Mouse (Mus musculus) embryonic facial prominence, embryonic 14.5 days (tissue): ENCODE results near the gene Gm20708. TPM values are rescaled to one million over a fixed set of nuclear protein-coding genes. Genes with fewer than 3 reads are reported as not detected.
A peak's percentile ranks its signal among the peaks of the same experiment; 100 is the strongest.

Experiments
- ATAC-seq: fragments of 200-750 bp; cut with Nextera tagmentation; 2 replicates; pipeline ENCODE4 v1.8.0; 2017; ENCODE audit warnings: low read depth, moderate number of reproducible peaks, moderate TSS enrichment
- DNase-seq: peaks from one replicate; pipeline ENCODE4 v3.0.0-alpha.2; 2015; ENCODE audit warnings: low spot score
- H3K27ac ChIP-seq: fragments of 300-500 bp; sonication (generic); replicated peaks from 2 replicates; pipeline ENCODE4 v1.5.1; 2014; ENCODE audit warnings: low read depth, mild to moderate bottlenecking, low read length, moderate library complexity
- H3K27me3 ChIP-seq: fragments of 300-500 bp; sonication (generic); replicated peaks from 2 replicates; pipeline ENCODE4 v1.6.1; 2014; ENCODE audit warnings: low read length; ENCODE audit not compliant: control insufficient read depth, insufficient read depth
- H3K36me3 ChIP-seq: fragments of 300-500 bp; sonication (generic); 2 replicates; pipeline ENCODE4 v1.6.1; 2014; ENCODE audit warnings: low read length, mixed read lengths; ENCODE audit not compliant: control insufficient read depth, insufficient read depth
- H3K4me1 ChIP-seq: fragments of 300-500 bp; sonication (generic); 2 replicates; pipeline ENCODE4 v1.6.1; 2014; ENCODE audit warnings: antibody characterized with exemption, low read length; ENCODE audit not compliant: control insufficient read depth, insufficient read depth
- H3K4me2 ChIP-seq: fragments of 300-500 bp; sonication (generic); 2 replicates; pipeline ENCODE4 v1.6.1; 2014; ENCODE audit warnings: low read depth, mild to moderate bottlenecking, low read length, moderate library complexity, mixed read lengths
- H3K4me3 ChIP-seq: fragments of 300-500 bp; sonication (generic); 2 replicates; pipeline ENCODE4 v1.5.1; 2014; ENCODE audit warnings: low read depth, mild to moderate bottlenecking, low read length
- H3K9ac ChIP-seq: fragments of 300-500 bp; sonication (generic); 2 replicates; pipeline ENCODE4 v1.6.1; 2014; ENCODE audit warnings: low read depth, mild to moderate bottlenecking, low read length, moderate library complexity, mixed read lengths
- H3K9me3 ChIP-seq: fragments of 300-500 bp; sonication (generic); 2 replicates; pipeline ENCODE4 v1.6.1; 2016; ENCODE audit warnings: low read length; ENCODE audit not compliant: control insufficient read depth
- WGBS: fragments of 180-500 bp; shearing (Covaris S2); extraction: QIAGEN DNeasy Blood & Tissue Kit; methylation state at CpG from one replicate; pipeline ENCODE4 v1.1.7; 2014; 5-methylcytosine and 5-hydroxymethylcytosine counted together
- polyA plus RNA-seq: library from polyadenylated mRNA; unstranded; fragments of >200 nt; fragmentation: Nextera tagmentation; extraction: Ambion mirVana; gene quantifications from 2 replicates; pipeline ENCODE4 v1.2.1, GENCODE M21; 2014

The Gm20708 gene
- polyA plus RNA-seq, 1 experiment from 2014 or later = 0.86 TPM

- Histone ChIP-seq H3K4me1 (peaks cover 4% of the 10 kb centered on the region; the same call in 1 of the 2 replicates), H3K4me2 (peak within 1 kb of the TSS; percentile 99), H3K9ac (peak within 1 kb of the TSS; percentile 84), H3K36me3 (no peaks in the 10 kb centered on the region), H3K4me3 (peak within 1 kb of the TSS; percentile 76), H3K27ac (no peak within 1 kb of the TSS), H3K27me3 (no peaks in the 10 kb centered on the region), H3K9me3 (no peaks in the 10 kb centered on the region)
- 2% methylated on average over 49 of the region's 51 CpGs for WGBS
- DNase-seq (peak; percentile 93), ATAC-seq (peak; percentile 86)
These were observed 63.6 kb downstream of the Gm20708 start, which contains the start of gene Tha1 for GRCm38 (mm10) chr11:117872861-117873608. Tha1 (minus strand) TSS chr11:117873481.

DNA sequence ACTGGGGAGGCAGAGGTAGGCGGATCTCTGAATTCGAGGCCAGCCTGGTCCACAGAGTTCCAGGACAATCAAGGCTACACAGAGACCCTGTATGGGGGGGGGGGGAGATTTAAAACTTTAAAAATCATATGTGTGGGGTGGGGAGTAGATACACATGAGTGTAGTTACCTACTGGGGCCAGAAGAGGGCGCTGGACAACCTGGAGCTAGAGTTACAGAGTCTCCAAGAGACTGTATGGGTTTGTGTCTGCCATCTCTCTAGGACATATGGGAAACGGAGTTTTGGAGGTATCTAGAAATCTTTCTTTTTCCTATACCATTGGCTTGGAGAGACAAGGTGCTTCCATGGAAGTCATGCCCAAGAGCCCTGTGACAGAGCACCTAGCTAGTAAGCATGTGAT lies 65.0 kb downstream of the Gm20708 start:
- no peak for DNase-seq
- no peak overlapping the region for H3K4me2 ChIP-seq
- H3K27me3 ChIP-seq = no peaks in the 10 kb centered on the region
- H3K4me3 ChIP-seq = no peak overlapping the region
- no peak for ATAC-seq
- H3K9me3 ChIP-seq = no peaks in the 10 kb centered on the region
- no peak overlapping the region for H3K9ac ChIP-seq
- H3K4me1 ChIP-seq = peaks cover 15% of the 10 kb centered on the region
- H3K36me3 ChIP-seq = no peaks in the 10 kb centered on the region
- H3K27ac ChIP-seq = no peak overlapping the region
- 52% methylated on average over 4 of the region's 4 CpGs for WGBS

GRCm38 (mm10) chr11:117875681-117876080 lies 66.2 kb downstream of the Gm20708 start:
- Histone ChIP-seq H3K9ac (no peak overlapping the region), H3K4me2 (no peak overlapping the region), H3K27ac (no peak overlapping the region), H3K4me1 (peaks cover 15% of the 10 kb centered on the region), H3K36me3 (no peaks in the 10 kb centered on the region), H3K4me3 (no peak overlapping the region), H3K9me3 (no peaks in the 10 kb centered on the region), H3K27me3 (no peaks in the 10 kb centered on the region)
- ATAC-seq (no peak), DNase-seq (no peak)
- 29% methylated on average over 5 of the region's 6 CpGs for WGBS

DNA sequence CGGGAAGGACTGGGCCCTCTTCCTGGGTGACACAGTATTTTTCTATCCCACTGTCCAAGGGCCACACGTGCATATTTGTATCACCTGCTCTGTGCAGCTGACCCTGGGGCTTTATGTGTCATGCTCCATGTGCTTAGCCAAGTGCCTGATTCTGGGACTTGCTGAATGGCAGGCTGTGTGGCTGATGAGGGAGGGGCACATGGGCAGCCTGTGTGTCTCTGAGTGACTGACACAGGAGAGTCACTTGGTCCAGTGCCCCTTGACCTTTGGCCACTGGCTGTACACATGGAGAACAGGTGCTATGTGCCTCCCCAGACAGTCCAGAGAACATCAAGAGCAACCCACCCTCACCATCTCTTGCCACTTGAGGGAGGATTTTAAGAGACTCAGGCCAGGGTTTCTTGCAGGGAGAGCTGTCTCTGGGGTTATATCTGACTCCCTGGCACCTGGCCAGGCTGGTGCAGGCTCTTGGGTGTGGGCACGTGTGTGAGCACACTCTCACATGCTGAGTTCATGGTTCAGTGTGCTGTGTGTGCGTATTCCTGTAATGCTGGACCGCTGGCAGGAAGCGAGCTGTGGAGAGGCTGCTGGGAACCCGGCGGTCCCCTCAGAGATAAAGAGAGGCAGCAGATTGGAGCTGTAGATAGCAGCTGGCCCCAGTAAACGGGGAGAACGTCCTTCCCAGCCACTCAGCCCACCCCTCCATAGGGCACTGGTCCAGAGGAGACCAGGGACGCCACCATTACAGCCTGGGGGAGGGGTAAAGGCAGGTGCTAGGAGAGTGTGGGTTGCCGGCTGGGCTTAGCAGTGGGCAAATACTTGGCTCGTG lies 68.7 kb downstream of the Gm20708 start:
- peak overlapping the region; percentile 32; the same call in 1 of the 2 replicates for H3K4me2 ChIP-seq
- H3K9me3 ChIP-seq = no peaks in the 10 kb centered on the region
- ATAC-seq (peak; percentile 44; the same call in 1 of the 2 replicates), DNase-seq (peak; percentile 72)
- peaks cover 13% of the 10 kb centered on the region for H3K4me1 ChIP-seq
- no peaks in the 10 kb centered on the region for H3K36me3 ChIP-seq
- H3K27ac ChIP-seq = peak overlapping the region; percentile 49
- no peaks in the 10 kb centered on the region for H3K27me3 ChIP-seq
- WGBS = 17% methylated on average over 11 of the region's 13 CpGs
- H3K4me3 ChIP-seq = no peak overlapping the region
- H3K9ac ChIP-seq = peak overlapping the region; percentile 50

DNA sequence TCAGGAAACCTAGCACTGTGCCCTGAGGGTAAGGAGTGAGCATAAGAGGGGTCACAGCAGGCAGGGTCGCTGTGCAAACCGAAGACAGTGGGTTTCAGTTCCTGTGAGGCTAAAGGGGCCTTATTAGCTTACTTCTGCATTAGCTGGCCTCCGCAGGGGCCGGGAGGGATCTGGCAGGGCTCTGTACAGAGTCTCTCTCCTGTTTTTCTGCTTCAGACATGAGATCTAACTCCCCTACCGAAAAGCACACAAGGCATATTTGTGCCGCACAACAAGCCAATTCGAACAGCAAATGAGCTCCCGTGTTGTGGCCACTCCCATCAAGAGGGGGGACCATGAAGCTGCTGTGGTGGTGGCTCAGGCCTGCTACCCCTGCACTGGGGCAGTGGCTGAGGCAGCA lies 69.4 kb downstream of the Gm20708 start:
- H3K4me2 ChIP-seq = peak overlapping the region; percentile 32; the same call in 1 of the 2 replicates
- peak overlapping the region; percentile 49 for H3K27ac ChIP-seq
- H3K9ac ChIP-seq = peak overlapping the region; percentile 50
- no peaks in the 10 kb centered on the region for H3K9me3 ChIP-seq
- ATAC-seq (no peak; the same call in 1 of the 2 replicates), DNase-seq (no peak)
- peaks cover 18% of the 10 kb centered on the region for H3K4me1 ChIP-seq
- H3K36me3 ChIP-seq = no peaks in the 10 kb centered on the region
- no peak overlapping the region for H3K4me3 ChIP-seq
- H3K27me3 ChIP-seq = no peaks in the 10 kb centered on the region
- 13% methylated on average over 8 of the region's 8 CpGs for WGBS

DNA sequence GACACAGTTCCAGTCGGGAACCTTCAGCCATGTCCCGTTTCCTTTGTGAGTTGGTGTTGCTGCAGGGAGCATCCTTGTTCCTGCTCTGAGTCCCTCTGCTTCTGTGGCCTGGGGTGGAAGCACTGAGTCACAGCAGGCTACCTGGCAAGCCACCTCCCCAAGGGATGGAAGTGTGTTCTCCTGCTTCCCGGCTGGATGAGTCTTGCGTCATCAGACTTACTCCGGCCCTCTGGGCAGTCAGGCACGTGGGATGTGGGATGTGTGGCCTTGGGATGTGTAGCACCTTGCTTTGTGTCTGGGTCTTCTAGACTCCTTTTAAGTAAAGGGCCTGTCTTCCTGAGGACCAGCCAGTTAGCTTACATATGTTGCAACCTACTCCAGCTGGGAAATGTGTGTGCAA lies 70.2 kb downstream of the Gm20708 start:
- Histone ChIP-seq H3K4me2 (no peak overlapping the region), H3K4me3 (no peak overlapping the region), H3K27ac (no peak overlapping the region), H3K36me3 (no peaks in the 10 kb centered on the region), H3K4me1 (peaks cover 20% of the 10 kb centered on the region), H3K9me3 (no peaks in the 10 kb centered on the region), H3K27me3 (no peaks in the 10 kb centered on the region), H3K9ac (no peak overlapping the region)
- DNase-seq (no peak), ATAC-seq (no peak)
- WGBS = 80% methylated on average over 6 of the region's 6 CpGs

GRCm38 (mm10) chr11:117880336-117880976 lies 71.0 kb downstream of the Gm20708 start:
- H3K36me3 ChIP-seq = no peaks in the 10 kb centered on the region
- H3K27me3 ChIP-seq = no peaks in the 10 kb centered on the region
- no peaks in the 10 kb centered on the region for H3K9me3 ChIP-seq
- H3K4me1 ChIP-seq = peaks cover 20% of the 10 kb centered on the region
- DNase-seq = no peak
- no peak overlapping the region for H3K4me3 ChIP-seq
- no peak overlapping the region for H3K4me2 ChIP-seq
- H3K9ac ChIP-seq = no peak overlapping the region
- no peak for ATAC-seq
- no peak overlapping the region for H3K27ac ChIP-seq
- 88% methylated on average over 9 of the region's 9 CpGs for WGBS

DNA sequence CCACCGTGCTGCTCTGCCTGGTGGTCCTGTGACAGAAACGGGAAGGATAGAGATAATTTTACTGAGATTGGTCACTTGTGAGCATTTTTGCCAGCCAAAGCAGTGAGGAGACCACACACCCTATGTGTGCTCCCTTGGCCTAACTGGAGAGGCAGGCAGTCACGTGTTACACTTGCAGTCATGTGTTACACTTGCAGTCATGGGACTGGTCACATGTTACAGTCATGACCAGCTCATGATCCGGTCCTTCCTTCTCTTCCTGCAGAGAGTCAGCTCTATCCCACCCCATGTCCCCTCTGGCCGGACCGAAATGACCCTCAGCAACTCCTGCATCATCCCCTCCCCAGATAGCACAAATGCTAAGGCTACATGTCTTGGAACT lies 71.5 kb downstream of the Gm20708 start:
- ATAC-seq (no peak), DNase-seq (no peak)
- Histone ChIP-seq H3K9me3 (no peaks in the 10 kb centered on the region), H3K4me1 (peaks cover 20% of the 10 kb centered on the region), H3K27ac (no peak overlapping the region), H3K9ac (no peak overlapping the region), H3K36me3 (no peaks in the 10 kb centered on the region), H3K27me3 (no peaks in the 10 kb centered on the region), H3K4me2 (no peak overlapping the region), H3K4me3 (no peak overlapping the region)
- 80% methylated on average over 6 of the region's 6 CpGs for WGBS
